Mouse (Mus musculus) central nervous system, embryonic 14 days (tissue): ENCODE data around the gene Trabd2b. TPM values are rescaled to one million over a fixed set of nuclear protein-coding genes. Genes with fewer than 3 reads are reported as not detected.

ENCODE experiments used
- polyA plus RNA-seq: library from polyadenylated mRNA; depleted of rRNA; stranded (reverse); fragments of >200 nt; gene quantifications from 2 replicates; pipeline ENCODE4 v1.2.3, GENCODE M21; 2012; rRNA removed

Trabd2b gene
- 1.1 and 2.6 TPM in 2 replicates for polyA plus RNA-seq

GRCm38 (mm10) chr4:114406355-114407101, at the start of gene Trabd2b:
Gene Trabd2b, plus strand, starts transcription at chr4:114406724.

Other genes with a start within 250 kb of the Trabd2b start
- gene Skint11, start 243.3 kb upstream of the Trabd2b start, polyA plus RNA-seq: not detected in 2 replicates